Mouse (Mus musculus) macrophage (primary cell): ENCODE data around the gene Sbno2. TPM values are rescaled to one million over a fixed set of nuclear protein-coding genes. Genes with fewer than 3 reads are reported as not detected.

ENCODE experiments used
- H3K27ac ChIP-seq: fragments of 350-480 bp; formaldehyde crosslinking; 2 replicates; pipeline ENCODE4 v1.9.0; 2021
- H3K36me3 ChIP-seq: fragments of 350-480 bp; formaldehyde crosslinking; 2 replicates; pipeline ENCODE4 v1.9.0; 2021; ENCODE audit errors: inconsistent target
- H3K4me3 ChIP-seq: fragments of 350-480 bp; formaldehyde crosslinking; 2 replicates; pipeline ENCODE4 v1.9.0; 2021; ENCODE audit errors: inconsistent target
- H3K79me2 ChIP-seq: fragments of 350-480 bp; formaldehyde crosslinking; 2 replicates; pipeline ENCODE4 v1.9.0; 2021; ENCODE audit errors: inconsistent target
- WGBS: methylation state at CpG from one replicate; pipeline ENCODE4 v1.1.7; 2026; ENCODE audit warnings: inconsistent platforms; ENCODE audit not compliant: missing documents; 5-methylcytosine and 5-hydroxymethylcytosine counted together
- polyA plus RNA-seq: library from polyadenylated mRNA; stranded (reverse); fragments of 250-400 nt; gene quantifications from 3 replicates; pipeline ENCODE4 v1.2.4, GENCODE M21; 2018; ENCODE audit warnings: inconsistent platforms

Gene Sbno2
- polyA plus RNA-seq, 1 experiment from 2014 or later, result 23.7 TPM

- H3K36me3 ChIP-seq, result no peaks in the 10 kb centered on the region
- 66% methylated on average over 6 of the region's 11 CpGs for WGBS
- no peak overlapping the region for H3K27ac ChIP-seq
- peaks cover 63% of the 10 kb centered on the region for H3K79me2 ChIP-seq
- H3K4me3 ChIP-seq, result no peak overlapping the region
Measured at GRCm38 (mm10) chr10:80100982-80101381, 4.4 kb downstream of the Sbno2 start.

- Histone ChIP-seq H3K27ac (no peak overlapping the region), H3K79me2 (peaks cover 87% of the 10 kb centered on the region), H3K36me3 (no peaks in the 10 kb centered on the region; the same call in 1 of the 2 replicates), H3K4me3 (no peak overlapping the region)
- 48% methylated on average over 5 of the region's 5 CpGs for WGBS
Measured at GRCm38 (mm10) chr10:80098630-80099029, 6.7 kb downstream of the Sbno2 start.

DNA sequence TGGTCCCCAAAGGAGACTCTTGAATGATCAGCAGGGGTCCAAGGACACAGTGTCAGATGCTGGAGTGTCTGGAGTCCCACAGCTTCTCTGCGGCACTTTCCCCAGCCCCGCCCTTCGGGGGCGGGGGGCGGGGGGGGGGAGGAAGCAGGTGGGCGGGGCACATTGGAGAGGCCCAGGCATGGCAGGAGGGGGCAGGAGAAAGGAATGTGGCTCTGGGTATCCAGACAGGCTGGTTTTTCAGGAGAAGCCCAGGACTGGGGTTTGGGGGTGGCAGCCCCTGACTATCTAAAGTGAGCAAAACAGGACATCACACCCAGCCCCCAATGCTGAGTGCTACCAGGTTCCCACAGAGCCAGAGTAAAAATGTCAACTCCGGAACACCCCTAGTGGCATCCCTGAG lies 8.1 kb downstream of the Sbno2 start:
- 26% methylated on average over 5 of the region's 7 CpGs for WGBS
- Histone ChIP-seq H3K27ac (no peak overlapping the region), H3K36me3 (no peaks in the 10 kb centered on the region; the same call in 1 of the 2 replicates), H3K79me2 (peaks cover 100% of the 10 kb centered on the region), H3K4me3 (no peak overlapping the region)

DNA sequence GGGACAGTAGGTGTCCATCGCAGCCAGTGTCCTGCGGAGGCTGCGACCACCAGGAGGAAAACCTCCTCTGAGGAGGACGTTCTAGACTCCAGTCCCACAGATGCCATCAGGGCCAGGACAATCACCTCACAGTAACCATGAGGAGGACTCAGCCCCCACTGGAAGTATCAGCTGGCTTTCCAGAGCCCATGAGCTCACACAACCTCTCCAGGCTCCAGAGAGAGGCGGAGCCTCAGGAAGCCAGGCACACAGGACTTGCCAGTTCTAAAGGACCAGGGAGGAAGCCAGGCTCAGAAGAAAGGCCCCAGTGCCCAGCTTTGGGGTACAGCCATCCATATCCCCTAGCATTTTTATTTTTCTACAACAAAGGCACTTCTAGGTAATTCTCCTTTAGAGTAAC lies 9.8 kb downstream of the Sbno2 start:
- Histone ChIP-seq H3K27ac (no peak overlapping the region), H3K36me3 (peaks cover 9% of the 10 kb centered on the region; the same call in 1 of the 2 replicates), H3K4me3 (no peak overlapping the region), H3K79me2 (peaks cover 100% of the 10 kb centered on the region)
- WGBS, result 95% methylated on average over 5 of the region's 5 CpGs

DNA sequence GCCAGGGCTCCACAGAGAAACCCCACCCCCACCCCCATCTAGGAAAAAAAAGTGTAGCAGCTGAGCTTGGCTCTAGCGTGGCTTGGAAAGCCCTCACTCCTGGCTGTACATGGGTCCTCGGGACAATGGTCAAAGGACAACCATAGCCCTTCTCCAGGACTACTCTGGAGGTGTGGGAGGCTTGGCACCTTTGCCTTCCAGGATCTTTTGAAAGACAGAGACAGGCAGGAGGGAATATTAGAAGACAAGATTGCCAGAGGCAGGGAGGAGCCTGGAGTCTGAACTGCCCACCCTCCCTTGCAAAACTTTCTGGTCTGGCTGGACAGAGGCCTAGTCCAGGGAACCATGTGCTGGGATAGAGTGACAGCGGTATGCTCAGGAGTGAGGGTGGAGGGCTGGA lies 10.7 kb downstream of the Sbno2 start:
- Histone ChIP-seq H3K79me2 (peaks cover 100% of the 10 kb centered on the region), H3K36me3 (peaks cover 9% of the 10 kb centered on the region; the same call in 1 of the 2 replicates)
- WGBS, result 89% methylated on average over 3 of the region's 3 CpGs

GRCm38 (mm10) chr10:80094085-80094484 lies 11.3 kb downstream of the Sbno2 start:
- 91% methylated on average over 6 of the region's 6 CpGs for WGBS
- peaks cover 100% of the 10 kb centered on the region for H3K79me2 ChIP-seq
- H3K4me3 ChIP-seq, result no peak overlapping the region
- no peak overlapping the region for H3K27ac ChIP-seq
- peaks cover 9% of the 10 kb centered on the region; the same call in 1 of the 2 replicates for H3K36me3 ChIP-seq

More for the DNA sequence above, 10.7 kb downstream of the Sbno2 start:
- H3K4me3 ChIP-seq, result no peak overlapping the region
- H3K27ac ChIP-seq, result no peak overlapping the region

GRCm38 (mm10) chr10:80092690-80093089 lies 12.7 kb downstream of the Sbno2 start:
- H3K79me2 ChIP-seq, result peaks cover 100% of the 10 kb centered on the region
- peaks cover 9% of the 10 kb centered on the region; the same call in 1 of the 2 replicates for H3K36me3 ChIP-seq
- no peak overlapping the region for H3K27ac ChIP-seq
- H3K4me3 ChIP-seq, result no peak overlapping the region
- WGBS, result 87% methylated on average over 5 of the region's 5 CpGs

DNA sequence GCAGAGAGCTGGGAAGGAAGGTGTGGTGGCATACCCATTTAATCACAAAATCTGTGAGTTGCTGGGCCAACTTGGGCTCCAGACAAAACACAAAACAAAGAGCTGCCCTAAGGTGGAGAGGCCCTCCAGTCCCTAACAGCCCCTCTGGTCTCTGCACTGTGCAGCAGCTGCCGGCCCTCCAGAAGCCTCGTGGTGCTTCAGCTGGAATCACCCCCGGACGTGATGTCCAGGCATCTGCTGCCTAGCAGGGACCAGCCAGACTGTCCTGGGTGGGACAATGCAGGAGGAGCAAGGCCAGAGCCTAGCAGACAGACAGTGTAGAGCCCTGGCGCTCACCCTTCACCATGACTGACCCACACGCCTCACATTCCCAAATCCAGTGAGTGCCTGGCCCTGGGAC lies 13.8 kb downstream of the Sbno2 start:
- Histone ChIP-seq H3K79me2 (peaks cover 100% of the 10 kb centered on the region), H3K27ac (no peak overlapping the region), H3K4me3 (no peak overlapping the region), H3K36me3 (peaks cover 9% of the 10 kb centered on the region; the same call in 1 of the 2 replicates)
- 92% methylated on average over 6 of the region's 6 CpGs for WGBS

- Histone ChIP-seq H3K27ac (no peak overlapping the region), H3K36me3 (peaks cover 23% of the 10 kb centered on the region), H3K79me2 (peaks cover 99% of the 10 kb centered on the region), H3K4me3 (no peak overlapping the region)
- 89% methylated on average over 4 of the region's 4 CpGs for WGBS
Measured at GRCm38 (mm10) chr10:80089146-80089545, 16.2 kb downstream of the Sbno2 start.

DNA sequence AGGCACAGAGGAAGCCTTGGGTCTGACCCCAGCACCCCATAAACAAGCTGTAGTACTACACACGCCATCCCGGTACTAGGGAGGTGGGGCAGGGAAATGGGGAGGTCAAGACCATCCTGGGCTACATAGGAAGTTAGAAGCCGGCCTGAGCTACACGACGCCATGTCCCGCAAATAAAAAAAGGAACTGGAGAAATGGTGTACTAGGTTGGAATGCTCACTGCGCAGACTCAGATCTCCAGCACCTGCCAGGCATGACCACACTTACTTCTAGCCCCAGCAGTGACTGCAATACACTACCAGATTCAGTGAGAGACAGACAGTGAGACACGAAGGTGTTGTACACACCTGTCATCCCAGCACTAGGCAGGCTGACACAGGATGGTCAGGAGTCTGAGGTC lies 17.9 kb downstream of the Sbno2 start:
- Histone ChIP-seq H3K36me3 (peaks cover 39% of the 10 kb centered on the region), H3K4me3 (no peak overlapping the region), H3K79me2 (peaks cover 88% of the 10 kb centered on the region), H3K27ac (peak overlapping the region; percentile 63)
- 13% methylated on average over 8 of the region's 8 CpGs for WGBS

DNA sequence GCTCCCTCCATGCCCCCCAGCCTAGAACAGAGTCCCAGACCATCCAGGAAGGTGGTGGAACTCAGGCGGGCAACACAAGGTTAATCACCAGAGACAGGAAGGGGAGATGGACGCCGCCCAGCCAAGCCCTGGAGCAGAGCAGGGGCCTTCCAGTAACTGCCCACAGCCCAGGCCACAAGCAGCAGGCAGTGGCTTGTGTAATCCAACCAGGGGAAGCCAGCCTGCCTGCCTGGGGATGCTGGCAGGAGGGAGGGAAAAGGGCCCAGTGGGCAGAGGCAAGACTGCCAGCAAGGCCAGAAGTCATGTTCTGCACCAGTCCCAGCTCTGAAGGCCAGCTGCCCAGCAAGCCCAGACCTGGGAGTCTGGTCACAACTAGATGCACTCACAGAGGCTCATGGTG lies 18.5 kb downstream of the Sbno2 start:
- WGBS, result 37% methylated on average over 3 of the region's 3 CpGs
- peak overlapping the region; percentile 63 for H3K27ac ChIP-seq
- no peak overlapping the region for H3K4me3 ChIP-seq
- peaks cover 41% of the 10 kb centered on the region for H3K36me3 ChIP-seq
- H3K79me2 ChIP-seq, result peaks cover 82% of the 10 kb centered on the region

DNA sequence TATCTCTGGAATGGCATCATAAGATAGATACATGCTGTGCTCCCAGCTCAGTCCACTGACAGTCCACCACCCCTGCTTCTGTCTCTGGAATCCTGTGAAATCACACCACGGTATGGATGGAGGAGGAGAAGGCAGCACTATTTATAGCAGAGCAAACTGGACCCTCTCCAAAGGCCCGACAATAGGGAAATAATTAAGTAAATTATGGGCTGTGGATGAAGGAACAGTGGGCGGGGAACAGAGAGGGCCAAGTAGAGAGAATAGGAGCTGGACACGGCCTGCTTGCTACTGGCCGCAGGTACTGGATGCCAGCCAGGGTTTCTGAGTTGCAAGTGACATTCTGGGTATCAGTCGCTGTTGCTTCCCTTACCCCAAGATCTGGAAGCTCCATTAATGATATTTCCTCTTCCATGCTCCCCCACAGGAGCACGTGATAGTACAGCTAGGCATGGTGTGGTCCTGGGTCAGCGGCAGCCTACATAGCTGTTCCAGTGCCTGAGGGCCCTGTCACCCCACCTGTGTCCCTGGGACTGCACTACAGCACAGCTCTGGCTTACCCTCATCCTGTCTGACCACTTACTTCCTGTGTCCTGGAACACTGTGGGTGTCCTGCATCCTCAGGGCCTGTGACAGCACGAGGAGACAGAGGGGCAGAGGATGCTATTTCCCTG lies 20.4 kb downstream of the Sbno2 start:
- no peak overlapping the region for H3K27ac ChIP-seq
- no peak overlapping the region for H3K4me3 ChIP-seq
- H3K79me2 ChIP-seq, result peaks cover 63% of the 10 kb centered on the region
- peaks cover 56% of the 10 kb centered on the region for H3K36me3 ChIP-seq
- 74% methylated on average over 9 of the region's 9 CpGs for WGBS

DNA sequence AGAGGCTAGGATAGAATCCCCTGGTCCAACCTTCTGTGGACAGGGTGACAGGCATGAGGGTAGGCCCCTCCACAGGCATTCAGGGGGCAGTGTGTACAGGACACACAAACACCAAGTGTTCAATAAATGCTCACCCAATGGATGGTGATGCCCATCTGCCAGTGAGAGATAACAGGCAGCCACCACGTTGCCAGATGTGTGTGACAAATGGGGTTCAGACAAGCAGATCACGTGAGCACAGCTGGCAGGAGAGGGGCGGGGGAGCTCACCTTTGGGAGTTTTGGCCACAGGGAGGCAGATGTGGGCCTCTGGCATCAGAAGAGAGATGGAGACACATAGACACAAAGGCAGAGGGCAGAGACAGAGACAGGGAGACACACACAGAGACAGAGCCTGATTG lies 24.3 kb downstream of the Sbno2 start:
- Histone ChIP-seq H3K27ac (no peak overlapping the region), H3K4me3 (no peak overlapping the region), H3K79me2 (peaks cover 24% of the 10 kb centered on the region; the same call in 1 of the 2 replicates), H3K36me3 (peaks cover 75% of the 10 kb centered on the region)
- WGBS, result 83% methylated on average over 3 of the region's 3 CpGs

- peaks cover 19% of the 10 kb centered on the region; the same call in 1 of the 2 replicates for H3K79me2 ChIP-seq
- H3K36me3 ChIP-seq, result peaks cover 75% of the 10 kb centered on the region
- 61% methylated on average over 16 of the region's 16 CpGs for WGBS
- H3K4me3 ChIP-seq, result no peak overlapping the region
- no peak overlapping the region for H3K27ac ChIP-seq
Measured at GRCm38 (mm10) chr10:80080396-80081070, 24.8 kb downstream of the Sbno2 start.

DNA sequence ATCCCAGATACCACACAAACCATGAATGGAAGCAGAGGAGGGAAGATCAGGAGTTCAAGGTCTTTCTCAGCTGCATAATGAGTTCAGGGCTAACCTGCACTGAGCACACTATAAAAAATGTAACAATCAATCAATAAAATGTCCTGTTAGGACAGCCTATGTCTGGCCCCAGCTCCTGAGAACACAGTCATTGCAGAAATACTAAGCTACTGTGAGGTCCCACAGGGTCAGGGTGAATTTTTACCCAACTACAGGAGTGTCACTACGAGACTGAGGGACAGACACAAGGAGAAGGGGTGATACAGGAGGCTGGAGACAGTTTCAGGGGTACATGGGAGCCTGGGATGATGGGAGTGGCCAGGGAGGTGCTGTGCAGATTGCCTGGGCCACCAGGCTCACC lies 27.0 kb downstream of the Sbno2 start:
- no peak overlapping the region for H3K4me3 ChIP-seq
- H3K27ac ChIP-seq, result no peak overlapping the region
- peaks cover 54% of the 10 kb centered on the region for H3K36me3 ChIP-seq
- WGBS, result 93% methylated on average over 1 of the region's 1 CpGs
- peaks cover 18% of the 10 kb centered on the region for H3K79me2 ChIP-seq
